Mouse (Mus musculus) right cerebral cortex, adult 18-20 months (tissue): Measurements from ENCODE around the gene Ezr.
"Not testable (repeated sequence)": the region's sequence is repeated elsewhere in the genome, so short reads cannot be mapped to it uniquely, and the experiment has no call there.

Source experiments
- DNase-seq: peaks from one replicate; pipeline ENCODE4 v3.0.0; 2022; ENCODE audit warnings: mixed read lengths

Gene Ezr

GRCm38 (mm10) chr17:6702625-6703221 lies 79.9 kb downstream of the Ezr start:
- not testable (repeated sequence) for DNase-seq

- not testable (repeated sequence) for DNase-seq
Observed at GRCm38 (mm10) chr17:6700077-6700476, 82.5 kb downstream of the Ezr start.

GRCm38 (mm10) chr17:6699502-6699901 lies 83.1 kb downstream of the Ezr start:
- not testable (repeated sequence) for DNase-seq

GRCm38 (mm10) chr17:6697224-6697775 lies 85.3 kb downstream of the Ezr start:
- peak; percentile 43 for DNase-seq

DNA sequence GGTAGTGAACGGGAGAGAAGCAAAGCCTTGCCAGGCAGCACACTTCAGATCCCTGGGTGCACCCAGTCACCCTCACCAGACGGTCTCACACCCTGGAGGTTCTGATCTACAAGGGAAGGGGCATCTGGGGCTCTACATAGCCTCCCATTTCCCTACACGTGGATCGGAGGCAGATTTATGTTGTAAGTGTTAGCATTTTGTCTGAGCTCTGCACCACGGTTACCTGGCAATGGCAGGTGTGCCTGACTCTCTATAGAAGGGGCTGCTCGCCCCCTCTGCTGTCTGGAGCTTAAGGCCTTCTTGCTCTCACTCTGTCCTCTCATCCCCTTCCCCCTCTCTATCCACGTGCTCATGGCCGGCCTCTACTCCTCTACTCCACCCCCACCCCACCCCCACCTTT lies 86.1 kb downstream of the Ezr start:
- not testable (repeated sequence) for DNase-seq

- not testable (repeated sequence) for DNase-seq
Observed at GRCm38 (mm10) chr17:6695712-6696111, 86.9 kb downstream of the Ezr start.

DNA sequence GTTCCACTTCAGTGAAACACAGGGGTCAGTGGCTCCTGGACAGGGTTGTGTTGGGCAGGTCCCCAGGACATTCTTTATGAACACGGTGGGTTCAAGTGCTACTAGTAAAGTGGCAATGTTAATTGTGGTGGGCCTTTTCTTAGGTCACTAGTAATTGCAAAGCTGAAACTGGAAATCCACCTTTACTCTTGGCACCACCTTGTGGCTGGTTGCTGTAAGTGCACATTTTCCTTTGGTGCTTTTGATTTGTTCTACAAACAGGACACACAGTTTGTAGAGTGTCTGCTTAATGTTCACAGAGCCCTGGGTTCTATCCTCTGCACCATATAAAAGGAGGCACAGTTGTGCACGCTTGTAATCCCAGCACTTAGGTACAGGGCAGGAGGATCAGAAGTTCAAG lies 91.0 kb downstream of the Ezr start:
- peak; percentile 81 for DNase-seq

- not testable (repeated sequence) for DNase-seq
Observed at GRCm38 (mm10) chr17:6689344-6689743, 93.2 kb downstream of the Ezr start.
